Mouse (Mus musculus) cerebellum, adult 11-12 months (tissue): ENCODE results near the gene Ptdss2.

ENCODE experiments used
- DNase-seq: peaks from one replicate; pipeline ENCODE4 v3.0.0; 2022

Gene Ptdss2

GRCm38 (mm10) chr7:141175068-141175467 is 52.9 kb downstream of the Ptdss2 start:
- DNase-seq = no peak

DNA sequence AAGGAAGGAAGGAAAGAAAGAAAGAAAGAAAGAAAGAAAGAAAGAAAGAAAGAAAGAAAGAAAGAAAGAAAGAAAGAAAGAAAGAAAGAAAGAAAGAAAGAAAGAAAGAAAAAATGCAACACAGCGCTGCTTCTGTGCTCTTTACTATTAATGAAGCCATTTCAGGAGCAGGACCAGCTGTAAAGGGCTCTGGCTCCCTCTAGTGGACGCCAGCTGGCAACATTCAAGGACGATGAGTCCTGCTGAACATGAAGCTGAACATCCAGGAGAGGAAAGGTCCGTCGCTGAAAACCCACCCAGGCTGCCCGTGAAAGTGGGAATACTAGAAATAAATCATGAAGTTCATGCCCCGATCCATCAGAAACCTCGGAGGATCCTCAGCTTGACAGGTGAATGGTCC is 54.0 kb downstream of the Ptdss2 start:
- DNase-seq = peak; percentile 77

- DNase-seq = no peak
Observed at GRCm38 (mm10) chr7:141188194-141188593, 66.0 kb downstream of the Ptdss2 start.

DNA sequence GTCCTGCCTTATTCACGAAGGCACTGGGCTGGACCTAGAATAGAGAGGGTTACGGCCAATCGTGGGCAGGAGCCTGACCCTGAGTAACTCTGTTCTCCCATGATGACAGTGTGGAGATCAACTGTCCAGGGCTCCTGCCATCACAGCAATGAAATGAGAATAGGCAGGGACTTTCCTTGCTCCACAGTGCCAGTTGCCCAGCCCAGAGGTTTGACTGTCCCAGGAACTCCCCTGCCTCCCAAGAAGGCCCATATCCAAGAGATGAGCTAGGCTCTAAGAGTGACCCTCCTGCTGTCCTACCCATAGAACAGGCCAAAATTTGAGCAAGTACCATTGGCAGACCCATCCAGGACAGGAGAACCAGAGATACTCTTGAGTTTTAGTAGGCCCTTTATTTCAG is 66.6 kb downstream of the Ptdss2 start:
- no peak for DNase-seq

DNA sequence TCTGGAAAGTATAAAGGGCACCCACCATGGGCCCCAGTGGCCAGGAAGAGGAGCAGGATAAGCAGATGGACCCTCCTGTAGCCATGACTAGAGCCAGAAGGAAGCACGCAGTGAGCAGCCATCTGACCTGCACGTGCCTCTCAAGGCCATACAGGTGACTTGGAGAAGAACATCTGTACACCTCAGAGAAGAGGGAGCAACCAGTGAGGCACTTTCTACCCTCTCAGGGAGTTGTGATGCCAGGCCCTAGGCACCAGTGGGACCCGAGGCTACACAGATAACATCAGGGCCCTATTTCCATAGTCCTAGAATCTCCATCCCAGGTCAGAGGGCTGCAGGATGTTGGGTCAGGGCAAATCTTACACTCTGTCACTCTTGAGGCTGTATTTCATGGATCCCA is 68.0 kb downstream of the Ptdss2 start:
- no peak for DNase-seq

DNA sequence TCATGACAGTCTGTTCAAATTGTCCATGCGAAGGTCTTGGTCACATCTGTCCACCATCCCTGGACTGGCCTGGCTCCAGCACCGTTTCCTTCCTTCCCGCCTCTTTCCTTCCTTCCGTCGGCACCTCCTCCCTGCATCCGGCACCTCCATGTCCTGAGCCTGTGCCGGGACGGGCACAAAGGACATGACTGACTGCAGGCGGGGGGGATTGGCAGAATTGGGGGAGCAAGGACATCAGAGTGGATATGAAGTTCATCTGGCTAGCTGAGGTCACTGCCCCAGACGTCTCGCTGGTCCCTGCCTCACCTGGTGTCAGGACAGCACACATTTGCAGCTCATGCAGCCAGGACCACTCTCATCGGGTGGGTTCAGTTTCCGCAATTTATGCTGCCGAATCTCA is 68.9 kb downstream of the Ptdss2 start:
- no peak for DNase-seq

- DNase-seq = peak; percentile 56
Observed at GRCm38 (mm10) chr7:141191796-141192685, 69.9 kb downstream of the Ptdss2 start.

GRCm38 (mm10) chr7:141192776-141193347 is 70.7 kb downstream of the Ptdss2 start:
- peak; percentile 58 for DNase-seq

DNA sequence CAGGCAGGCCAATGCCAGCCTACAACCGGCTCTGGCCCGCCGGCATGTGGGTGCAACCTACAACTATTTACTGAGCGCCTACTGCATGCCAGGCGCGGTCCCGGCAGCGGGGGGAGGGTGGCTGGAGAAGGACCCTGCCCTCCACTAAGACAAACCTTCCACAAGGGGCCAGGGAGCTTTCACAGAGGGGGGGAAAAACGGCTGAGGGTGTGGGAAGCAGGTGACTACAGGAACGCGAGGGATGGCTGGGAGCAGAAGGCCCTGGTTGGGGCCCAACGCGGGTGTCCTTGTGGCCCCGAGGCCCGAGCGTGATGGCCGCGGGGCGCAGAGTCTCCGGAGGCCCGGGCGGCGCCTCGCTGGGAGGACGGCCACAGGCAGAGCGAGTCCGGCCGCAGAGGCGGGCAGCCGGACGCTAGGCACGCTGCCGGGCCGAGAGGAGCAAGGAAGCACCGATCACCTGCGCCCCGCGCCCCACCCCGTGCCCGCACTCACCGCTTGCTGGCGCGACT is 71.2 kb downstream of the Ptdss2 start:
- peak; percentile 66 for DNase-seq

- peak; percentile 97 for DNase-seq
Observed at GRCm38 (mm10) chr7:141193948-141194347, 71.8 kb downstream of the Ptdss2 start, which contains the start of the genes Hras and Lrrc56. Hras (minus strand) TSS chr7:141194005. Lrrc56 (plus strand) TSS chr7:141194157.

DNA sequence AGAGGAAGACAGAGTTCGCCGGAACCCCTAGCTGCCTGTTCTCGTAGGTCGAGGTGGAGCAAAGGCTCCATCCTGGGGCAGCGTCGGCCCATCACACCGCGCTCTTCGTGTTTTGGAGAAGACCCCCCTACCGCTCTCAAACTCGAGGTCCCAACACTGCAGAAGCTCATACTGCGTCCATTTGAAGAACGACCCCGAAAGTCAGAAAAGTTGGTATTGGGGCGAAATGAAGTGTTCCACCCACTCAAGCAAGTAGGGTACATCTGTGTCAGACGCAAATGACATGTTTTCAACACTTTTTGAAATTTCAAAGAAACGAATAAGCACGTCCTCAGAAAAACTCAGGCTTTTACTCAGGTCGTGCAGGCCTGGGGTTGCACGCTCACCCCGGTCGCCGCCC is 72.2 kb downstream of the Ptdss2 start:
- no peak for DNase-seq

- DNase-seq = peak; percentile 80
Observed at GRCm38 (mm10) chr7:141194830-141195229, 72.6 kb downstream of the Ptdss2 start.

- DNase-seq = no peak
Observed at GRCm38 (mm10) chr7:141195754-141196153, 73.6 kb downstream of the Ptdss2 start.

GRCm38 (mm10) chr7:141196619-141197282 is 74.6 kb downstream of the Ptdss2 start:
- DNase-seq = no peak

GRCm38 (mm10) chr7:141198121-141198520 is 75.9 kb downstream of the Ptdss2 start:
- DNase-seq = no peak

DNA sequence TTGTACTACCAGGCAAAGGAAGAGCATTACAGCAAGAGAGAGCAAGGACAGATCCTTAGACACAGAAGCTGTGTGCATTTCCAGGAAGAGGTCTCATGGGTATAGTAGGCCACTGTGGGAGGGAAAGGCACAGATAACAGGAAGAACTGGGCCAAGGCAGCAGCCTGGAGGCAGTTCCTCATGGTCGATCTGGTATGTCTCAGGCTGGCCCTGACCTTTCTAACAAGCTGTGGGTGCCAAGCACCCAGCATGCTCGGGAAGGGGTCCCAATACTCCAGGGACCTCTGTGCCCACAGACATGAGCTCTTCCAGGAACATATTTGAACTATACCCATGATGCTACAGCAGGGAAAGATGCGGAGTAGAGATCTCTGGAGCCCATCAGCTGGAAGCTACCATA is 82.4 kb downstream of the Ptdss2 start:
- DNase-seq = no peak

DNA sequence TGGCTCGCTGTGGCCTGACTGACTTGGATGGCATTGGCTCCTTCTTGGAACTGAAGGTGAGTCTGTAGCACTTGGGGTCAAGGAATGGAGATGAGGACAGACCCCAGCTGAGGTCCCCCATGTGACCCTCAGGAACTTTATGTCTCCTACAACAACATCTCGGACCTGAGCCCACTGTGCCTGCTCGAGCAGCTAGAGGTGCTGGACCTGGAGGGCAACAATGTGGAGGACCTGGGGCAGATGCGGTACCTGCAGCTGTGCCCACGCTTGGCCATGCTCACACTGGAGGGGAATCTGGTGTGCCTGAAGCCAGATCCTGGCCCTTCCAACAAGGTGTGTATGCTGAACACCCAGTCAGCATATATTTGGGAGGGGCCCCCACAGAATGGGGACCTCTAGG is 83.3 kb downstream of the Ptdss2 start:
- DNase-seq = no peak

- no peak for DNase-seq
Observed at GRCm38 (mm10) chr7:141206182-141206937, 84.2 kb downstream of the Ptdss2 start.
